Mouse (Mus musculus) c-Kit-positive CD71-positive TER-119-positive erythroid progenitor cells, embryonic 14.5 days (primary cell): Measurements from ENCODE around the gene Spdya.
"Not testable (repeated sequence)": the region's sequence is repeated elsewhere in the genome, so short reads cannot be mapped to it uniquely, and the experiment has no call there.

Experiments used
- DNase-seq: peaks from one replicate; pipeline ENCODE4 v3.0.0-alpha.2; 2013; ENCODE audit warnings: low spot score

Spdya gene

GRCm38 (mm10) chr17:71551757-71552451, at the start of gene Spdya:
Spdya (plus strand) TSS chr17:71552061.
- DNase-seq = peak; percentile 86

- no peak for DNase-seq
These were observed 45.0 kb upstream of the Spdya start for GRCm38 (mm10) chr17:71506832-71507231.

DNA sequence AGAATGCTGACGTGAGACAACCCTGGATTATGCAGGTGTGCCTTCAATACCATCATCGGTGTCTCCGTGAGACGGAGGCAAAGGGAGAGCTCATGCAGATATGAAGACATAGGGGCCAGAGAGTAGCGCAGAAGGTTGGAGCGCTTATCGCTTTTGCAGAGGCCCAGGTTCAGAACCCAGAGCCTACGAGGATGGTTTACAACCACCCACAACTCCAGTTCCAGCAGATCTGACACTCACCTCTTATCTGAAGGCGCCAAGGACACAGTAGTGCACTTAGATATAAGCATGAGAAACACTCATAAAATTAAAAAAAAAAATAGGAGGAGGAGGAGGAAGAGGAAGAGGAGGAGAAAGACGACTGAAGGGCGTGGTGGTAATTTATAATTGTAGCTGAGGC, 41.6 kb upstream of the Spdya start:
- no peak for DNase-seq

DNA sequence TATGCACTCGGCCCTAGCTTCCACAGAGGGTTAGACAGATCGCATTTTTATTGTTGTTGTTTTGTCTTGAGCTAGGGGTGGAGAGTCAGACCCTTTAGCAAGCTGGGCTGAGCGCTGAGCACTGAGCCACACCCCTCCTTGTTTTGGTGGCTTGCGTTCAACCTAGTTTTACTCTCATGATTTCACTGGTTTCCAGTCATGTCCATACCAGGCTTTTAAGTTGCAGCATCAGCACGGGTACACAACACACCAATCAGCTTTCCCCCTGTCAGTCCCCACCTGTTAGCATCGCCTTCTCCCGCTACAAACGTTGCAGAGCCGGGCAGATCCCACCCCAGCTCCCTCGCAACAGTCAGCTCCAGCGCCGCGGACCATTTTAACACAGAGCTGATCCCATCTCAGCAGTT, 25.6 kb upstream of the Spdya start:
- DNase-seq = no peak

DNA sequence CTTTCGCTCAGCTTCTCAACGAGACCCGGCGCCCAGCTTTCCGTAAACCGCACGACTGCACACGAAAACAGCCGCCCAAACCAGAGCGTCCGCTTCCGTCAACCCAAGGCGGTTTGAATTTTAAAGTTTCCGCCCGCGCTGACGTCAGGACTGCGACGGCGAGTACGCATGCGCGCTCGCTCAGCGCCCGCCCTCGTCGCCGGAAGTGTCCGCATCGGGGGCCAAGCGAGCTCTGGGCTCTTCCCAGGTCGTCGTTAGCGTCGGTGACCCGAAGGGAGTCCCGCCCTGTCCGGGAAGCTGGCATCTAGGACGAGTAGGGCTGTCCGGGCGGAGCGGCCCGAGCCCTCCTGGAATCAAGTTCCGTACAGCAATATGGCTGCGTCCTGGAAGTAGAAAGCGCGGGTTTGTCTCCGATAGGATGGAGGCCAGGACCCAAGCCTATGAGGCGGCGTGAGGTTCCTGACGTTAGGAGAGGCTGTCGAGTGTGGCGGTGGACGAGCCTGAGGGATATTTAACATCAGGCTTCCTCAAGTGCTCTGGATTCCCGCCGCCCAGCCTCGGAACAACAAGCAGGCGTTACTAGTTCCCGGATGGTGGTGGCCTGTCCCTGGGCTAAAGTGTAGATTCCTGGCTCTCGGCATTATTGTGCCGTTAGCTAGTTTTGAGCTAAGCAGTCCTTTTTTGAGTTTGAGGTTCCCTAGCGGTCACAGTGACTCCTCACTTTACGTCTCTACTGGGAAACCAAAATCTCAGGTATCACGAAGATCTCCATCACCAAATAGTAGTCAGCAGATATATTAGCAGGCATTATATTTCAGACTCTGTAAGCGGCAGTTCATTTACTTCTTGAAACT, 24.9 kb upstream of the Spdya start, which contains the start of gene Ndc80:
TSS of gene Ndc80 (minus strand) at position 147 of the 854 bp plus-strand sequence.
- peak; percentile 89 for DNase-seq

- DNase-seq = no peak
These were observed 23.8 kb upstream of the Spdya start for GRCm38 (mm10) chr17:71528042-71528441.

- DNase-seq = not testable (repeated sequence)
These were observed 16.3 kb upstream of the Spdya start for GRCm38 (mm10) chr17:71535595-71535994.

DNA sequence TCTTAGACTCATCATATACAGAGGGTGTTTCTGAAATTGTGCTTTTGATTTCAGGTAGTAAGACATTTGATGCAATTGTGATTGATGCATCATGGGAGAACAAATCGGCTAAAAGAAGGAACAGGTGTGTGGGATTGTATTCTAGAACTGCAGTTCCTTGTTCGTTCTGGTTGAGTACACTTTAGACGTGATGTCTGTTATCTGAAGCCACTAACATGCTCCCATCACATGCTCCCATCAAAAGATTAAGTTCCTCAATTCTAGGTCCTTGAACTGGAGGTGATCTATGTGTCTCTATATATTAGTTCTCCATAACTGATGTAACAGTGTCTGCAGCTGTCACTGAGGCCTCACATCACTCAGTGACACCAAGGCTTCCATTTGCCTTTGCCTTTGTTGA, 14.7 kb upstream of the Spdya start:
- no peak for DNase-seq

- peak; percentile 46 for DNase-seq
These were observed 3.3 kb upstream of the Spdya start for GRCm38 (mm10) chr17:71548586-71548985.

GRCm38 (mm10) chr17:71551350-71551749, 511 bp upstream of the Spdya start:
- DNase-seq = no peak

- no peak for DNase-seq
These were observed 1.0 kb downstream of the Spdya start for GRCm38 (mm10) chr17:71552901-71553300.

DNA sequence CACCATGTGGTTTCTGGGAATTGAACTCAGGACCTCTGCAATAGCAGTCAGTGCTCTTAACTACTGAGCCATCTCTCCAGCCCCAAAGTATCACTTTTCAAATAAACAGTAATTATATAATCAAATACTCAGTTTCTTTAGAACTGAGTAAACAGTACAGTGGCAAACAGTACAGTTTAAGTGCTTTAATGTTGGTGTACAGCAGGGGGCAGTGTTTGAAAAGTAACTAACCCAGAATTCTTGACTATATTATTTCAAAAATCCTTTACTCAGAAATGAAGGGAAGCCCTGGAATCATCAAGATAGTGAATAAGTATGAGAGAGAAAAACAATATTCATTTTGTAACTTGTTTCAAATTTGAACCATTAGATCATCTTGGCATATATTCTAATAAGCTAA, 9.8 kb downstream of the Spdya start:
- peak; percentile 26 for DNase-seq

DNA sequence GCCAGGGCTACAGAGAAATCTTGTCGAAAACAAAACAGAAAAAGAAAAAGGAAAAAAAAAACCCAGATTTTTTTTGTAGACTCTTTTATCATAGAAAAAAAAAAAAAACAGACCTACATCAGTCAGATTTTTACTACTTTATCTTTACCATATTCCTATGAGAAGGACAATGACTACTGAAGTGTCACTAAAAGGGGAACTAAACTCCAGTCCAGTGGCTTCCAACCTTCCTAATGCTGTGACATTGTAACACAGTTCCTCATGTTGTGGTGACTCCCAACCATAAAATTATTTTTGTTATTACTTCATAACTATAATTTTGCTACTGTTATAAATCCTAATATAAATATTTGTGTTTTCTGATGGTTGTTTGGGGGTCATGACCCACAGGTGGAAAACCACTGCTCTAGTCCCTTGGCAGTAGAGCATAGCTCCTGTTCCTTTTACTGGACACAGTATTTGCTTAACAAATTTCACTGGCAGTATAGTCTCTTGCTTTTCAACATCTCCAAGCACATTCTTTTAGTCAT, 27.4 kb downstream of the Spdya start:
- DNase-seq = no peak

- no peak for DNase-seq
These were observed 46.2 kb downstream of the Spdya start for GRCm38 (mm10) chr17:71597881-71598658.

DNA sequence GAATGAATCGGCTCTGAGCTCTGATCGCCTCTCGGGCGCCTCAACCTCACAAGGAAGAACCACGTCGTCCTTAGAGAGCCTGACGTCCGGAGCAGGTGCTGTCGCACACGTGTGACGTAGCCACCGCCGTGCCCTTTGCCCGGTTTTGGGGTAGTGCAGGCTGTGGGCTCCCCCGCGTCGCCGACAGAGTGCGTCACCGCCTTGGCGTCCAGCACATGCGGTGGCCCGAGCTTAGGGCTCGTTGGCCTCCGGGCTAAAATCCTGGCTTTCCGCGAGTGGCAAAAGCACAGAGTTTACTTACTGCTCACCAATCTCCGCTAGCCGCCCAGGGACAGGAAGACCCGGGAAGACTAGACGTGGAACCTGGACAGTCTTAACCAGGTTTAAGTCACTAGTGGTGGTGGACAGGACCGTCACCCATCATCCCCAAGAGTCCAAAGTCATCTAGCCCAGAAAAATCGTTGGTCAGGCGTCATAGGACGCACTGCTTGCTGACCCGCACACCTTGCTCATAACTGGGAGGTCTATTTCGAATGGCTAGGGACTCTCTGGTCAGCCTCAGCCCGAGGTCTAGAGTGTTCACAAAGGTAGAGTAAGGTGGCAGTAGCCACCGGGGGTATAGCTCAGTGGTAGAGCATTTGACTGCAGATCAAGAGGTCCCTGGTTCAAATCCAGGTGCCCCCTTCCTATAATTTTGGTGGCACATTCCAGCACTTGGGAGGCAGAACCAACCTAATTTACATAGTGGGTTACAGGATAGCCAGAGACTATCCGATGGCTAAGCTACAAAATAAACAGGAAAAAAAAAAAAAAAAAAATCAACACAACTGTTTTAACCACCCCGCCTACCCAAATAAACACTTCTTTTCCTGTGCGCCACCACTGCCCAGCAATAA, 47.0 kb downstream of the Spdya start:
- peak; percentile 92 for DNase-seq

GRCm38 (mm10) chr17:71615638-71616318, 63.9 kb downstream of the Spdya start, which contains the start of gene Wdr43:
Wdr43 (plus strand) TSS chr17:71615895.
- peak; percentile 90 for DNase-seq

- peak; percentile 33 for DNase-seq
These were observed 64.6 kb downstream of the Spdya start for GRCm38 (mm10) chr17:71616319-71617032.

DNA sequence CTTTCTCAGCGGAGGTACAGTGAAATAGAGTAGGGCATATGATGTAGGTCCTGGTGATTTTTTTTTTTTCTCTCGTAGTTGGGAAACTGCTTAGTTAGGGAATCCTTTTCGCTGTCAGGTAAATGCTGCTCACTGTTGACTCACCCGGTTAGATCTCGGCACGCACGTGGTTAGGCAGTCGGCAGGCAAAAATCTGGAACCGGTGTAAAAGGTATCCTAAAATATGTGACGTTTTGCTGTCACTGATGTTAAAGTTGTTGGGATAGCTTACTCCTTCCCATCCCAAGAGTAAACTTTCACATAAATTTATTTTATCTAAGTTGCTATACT, 65.1 kb downstream of the Spdya start:
- peak; percentile 37 for DNase-seq

GRCm38 (mm10) chr17:71617974-71618373, 66.1 kb downstream of the Spdya start:
- DNase-seq = no peak

GRCm38 (mm10) chr17:71631806-71632205, 79.9 kb downstream of the Spdya start:
- DNase-seq = no peak
